Mouse (Mus musculus) megakaryocyte, embryonic 14.5 days (primary cell): ENCODE measurements around the gene Espnl.

Experiments used
- FLI1 ChIP-seq: IDR thresholded peaks from 2 replicates; pipeline ENCODE4 v1.6.1; 2012; ENCODE audit warnings: low read length, inconsistent platforms, mixed read lengths
- GATA1 ChIP-seq: IDR thresholded peaks from 3 replicates; pipeline ENCODE4 v1.6.1; 2012; ENCODE audit warnings: mixed read lengths, low read length, inconsistent platforms, borderline replicate concordance

- TF ChIP-seq GATA1 (no peak), FLI1 (no peak)
Measured at GRCm38 (mm10) chr1:91370055-91370454, 48.2 kb downstream of the Espnl start.
